In the genomic region with DNA sequence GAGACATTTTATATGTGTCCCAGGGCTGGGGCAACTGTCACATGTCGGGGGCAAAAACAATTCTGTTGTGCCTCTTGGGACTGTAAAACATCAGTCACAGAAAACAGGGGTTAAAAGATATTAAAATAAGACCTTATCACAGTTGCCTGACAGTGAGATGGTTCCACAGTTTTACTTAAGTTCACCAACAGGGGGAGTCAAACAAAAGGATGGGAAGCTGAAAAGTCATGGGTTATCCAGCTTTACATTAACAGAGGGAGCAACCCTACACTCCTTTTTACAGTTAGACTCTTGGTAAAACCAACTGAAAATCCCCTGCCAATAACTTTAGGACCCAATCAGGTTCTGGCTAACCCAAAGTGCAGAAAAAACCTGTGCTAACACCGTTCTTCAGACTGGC, we compare ENCODE assay signal across 26 mouse cellular contexts. TPM values are rescaled to one million over a fixed set of nuclear protein-coding genes. Genes with fewer than 3 reads are reported as not detected.
DNase-seq lines count a peak whose midpoint lies in the region; TF ChIP-seq lines count a peak whose summit lies in the region.
"Had no signal": no experiment of that assay in that cellular context is flagged by ENCODE, and none has a peak within 500 bp of the region (broad histone marks: within the 10 kb centered on the region; RNA-seq: fewer than 3 reads in every experiment).

No protein-coding gene starts in this region.

- peak; percentile 8; the same call in 1 of the 2 replicates for TF ChIP-seq CTCF in gastrocnemius, adult 2 months (IDR thresholded peaks at IDR 0.05)
- 0 out of 2 replicates have a peak, but pooled peaks have one; percentile 2 for TF ChIP-seq CTCF in bone marrow macrophage, adult 2 months (IDR thresholded peaks at IDR 0.05; ENCODE audit: low read depth, low read length)

- no peak overlapping the region for H3K27ac ChIP-seq in gastrocnemius, adult 2 months
- H3K27ac ChIP-seq in bone marrow macrophage, adult 2 months (ENCODE audit: insufficient read depth, low read depth, low read length): no peak overlapping the region
- H3K27ac ChIP-seq: embryonic facial prominence, embryonic 10.5 days; hindbrain, postnatal 0 days; limb, embryonic 12.5 days had no signal

- no peak for TF ChIP-seq POLR2A in bone marrow macrophage, adult 2 months (IDR thresholded peaks at IDR 0.05; ENCODE audit: borderline replicate concordance, low read depth, low read length)

- H3K4me1 ChIP-seq in bone marrow macrophage, adult 2 months (ENCODE audit: control insufficient read depth, insufficient read depth, low read length): no peaks in the 10 kb centered on the region
- H3K4me1 ChIP-seq: embryonic facial prominence, embryonic 10.5 days; limb, embryonic 12.5 days; megakaryocyte, embryonic 14.5 days had no signal

- no peak for DNase-seq in gastrocnemius, adult 2 months
- DNase-seq in gastrocnemius, postnatal 25 days: no peak
- peak; percentile 46 for DNase-seq in retina, embryonic 14.5 days (ENCODE audit: low spot score)
- no peak for DNase-seq in retina, postnatal 1 day
- no peak for DNase-seq in ovary, postnatal 36 days (ENCODE audit: low spot score)
- DNase-seq in cerebellum, postnatal 25 days: no peak
- no peak for DNase-seq in gastrocnemius, postnatal 10 days
- DNase-seq: adrenal gland, adult 8-10 months; cerebellum, postnatal 10 days; heart, postnatal 36 days; kidney, adult 9 months; lung, adult 18-20 months; thymus, postnatal 25 days had no signal

- intact Hi-C loops in gastrocnemius, adult 2 months (cut with DNase I): no loop called here

- no peak overlapping the region for H3K4me3 ChIP-seq in gastrocnemius, adult 2 months
- H3K4me3 ChIP-seq in bone marrow macrophage, adult 2 months (ENCODE audit: insufficient read depth, low read length): no peak overlapping the region
- H3K4me3 ChIP-seq: embryonic facial prominence, embryonic 10.5 days; limb, embryonic 12.5 days; megakaryocyte, embryonic 14.5 days had no signal

RNA-seq across cellular contexts. Expression of gene AY358078, which starts 10.7 kb away (rescaled TPM):
- total RNA-seq in gastrocnemius, adult 2 months (2021): not detected
- not detected for total RNA-seq in gastrocnemius, postnatal 25 days (2021)
- not detected in 2 replicates for polyA plus RNA-seq in bone marrow macrophage, adult 2 months (2012; ENCODE audit: insufficient read depth, insufficient read length, missing spikeins)
- total RNA-seq in gastrocnemius, postnatal 10 days (2021): not detected
- total RNA-seq: adrenal gland, adult 8-10 months; gastrocnemius, adult 8-10 months; heart, postnatal 36 days; hindbrain, postnatal 0 days; left cerebral cortex, adult 8-10 months; monocyte, adult 5-6 weeks had no signal
- polyA plus RNA-seq: C2C12; embryonic facial prominence, embryonic 10.5 days; forebrain, embryonic 16.5 days; heart, embryonic 11.5 days; hindbrain, postnatal 0 days; limb, embryonic 12.5 days; neural tube, embryonic 14.5 days; spleen, adult 2 months had no signal

RNA-seq across cellular contexts. Expression of gene Ang4, which starts 15.8 kb away (rescaled TPM):
- total RNA-seq in gastrocnemius, adult 2 months (2021): not detected
- not detected for total RNA-seq in gastrocnemius, postnatal 25 days (2021)
- polyA plus RNA-seq in bone marrow macrophage, adult 2 months (2012; ENCODE audit: insufficient read depth, insufficient read length, missing spikeins): not detected in 2 replicates
- total RNA-seq in gastrocnemius, postnatal 10 days (2021): not detected
- total RNA-seq: adrenal gland, adult 8-10 months; gastrocnemius, adult 8-10 months; heart, postnatal 36 days; hindbrain, postnatal 0 days; left cerebral cortex, adult 8-10 months; monocyte, adult 5-6 weeks had no signal
- polyA plus RNA-seq: C2C12; embryonic facial prominence, embryonic 10.5 days; forebrain, embryonic 16.5 days; heart, embryonic 11.5 days; hindbrain, postnatal 0 days; limb, embryonic 12.5 days; neural tube, embryonic 14.5 days; spleen, adult 2 months had no signal
